Mouse (Mus musculus): ENCODE measurements at regions not wholly inside any gene's neighbourhood (a gene's known extent, or its start where the extent isn't known, plus 50 kb on each side); places are given as distances from the start of the nearest gene placed in this dataset.
"Not testable (repeated sequence)": the region's sequence is repeated elsewhere in the genome, so short reads cannot be mapped to it uniquely, and the experiment has no call there.

- H3K4me1 ChIP-seq (ENCODE audit: control insufficient read depth, insufficient read depth, low read length); H3K27me3 ChIP-seq (ENCODE audit: control insufficient read depth, insufficient read depth, low read length); H3K4me3 ChIP-seq (replicated peaks; ENCODE audit: insufficient read depth, low read depth, low read length); H3K27ac ChIP-seq (ENCODE audit: insufficient read depth, low read length); DNase-seq: not testable (repeated sequence)
- 20% methylated on average over 3 of the region's 3 CpGs for WGBS
Observed at GRCm38 (mm10) chr16:56323828-56324227, 119.7 kb downstream of the Impg2 start.

GRCm38 (mm10) chr16:56349415-56349814 is 128.3 kb upstream of the Abi3bp start:
- H3K4me3 ChIP-seq (replicated peaks; ENCODE audit: insufficient read depth, low read depth, low read length), result no peak overlapping the region
- no peaks in the 10 kb centered on the region for H3K4me1 ChIP-seq (ENCODE audit: control insufficient read depth, insufficient read depth, low read length)
- no peaks in the 10 kb centered on the region for H3K27me3 ChIP-seq (ENCODE audit: control insufficient read depth, insufficient read depth, low read length)
- TF ChIP-seq POLR2A (IDR thresholded peaks at IDR 0.05; ENCODE audit: borderline replicate concordance, insufficient read depth, low read length) (no peak), CTCF (IDR thresholded peaks at IDR 0.05; ENCODE audit: borderline replicate concordance, insufficient read depth, low read depth, low read length) (no peak)
- H3K27ac ChIP-seq (ENCODE audit: insufficient read depth, low read length), result no peak overlapping the region
- no peak for DNase-seq

- no peak for TF ChIP-seq POLR2A (IDR thresholded peaks at IDR 0.05; ENCODE audit: borderline replicate concordance, insufficient read depth, low read length)
- no peak for TF ChIP-seq CTCF (IDR thresholded peaks at IDR 0.05; ENCODE audit: borderline replicate concordance, insufficient read depth, low read depth, low read length)
- no peak for DNase-seq
- Histone ChIP-seq H3K4me3 (replicated peaks; ENCODE audit: insufficient read depth, low read depth, low read length) (no peak overlapping the region), H3K27ac (ENCODE audit: insufficient read depth, low read length) (no peak overlapping the region), H3K4me1 (ENCODE audit: control insufficient read depth, insufficient read depth, low read length) (no peaks in the 10 kb centered on the region), H3K27me3 (ENCODE audit: control insufficient read depth, insufficient read depth, low read length) (no peaks in the 10 kb centered on the region)
- 35% methylated on average over 3 of the region's 3 CpGs for WGBS
Observed at GRCm38 (mm10) chr16:56352888-56353287, 124.8 kb upstream of the Abi3bp start.

DNA sequence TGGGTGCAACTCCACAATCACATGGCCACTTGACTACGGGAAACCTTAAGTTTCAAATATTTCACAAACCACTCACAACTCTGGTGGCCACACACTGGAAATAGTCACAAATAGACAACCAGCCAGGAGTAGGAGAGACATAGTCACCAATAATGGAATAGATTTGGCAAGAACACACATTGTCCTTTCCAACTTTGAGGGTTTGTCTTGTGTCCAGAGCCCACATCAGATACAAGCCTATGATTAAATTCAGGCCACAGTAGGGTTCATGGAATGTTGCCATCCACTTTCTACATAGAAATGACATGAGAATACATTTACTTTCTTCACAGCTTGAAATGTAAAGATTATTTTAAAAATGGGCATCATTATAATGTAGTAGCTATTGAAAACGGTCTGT is 118.6 kb upstream of the Abi3bp start:
- H3K4me3 ChIP-seq (replicated peaks; ENCODE audit: insufficient read depth, low read depth, low read length), result no peak overlapping the region
- no peak overlapping the region for H3K27ac ChIP-seq (ENCODE audit: insufficient read depth, low read length)
- WGBS, result 33% methylated on average over 2 of the region's 2 CpGs
- TF ChIP-seq POLR2A (IDR thresholded peaks at IDR 0.05; ENCODE audit: borderline replicate concordance, insufficient read depth, low read length) (no peak), CTCF (IDR thresholded peaks at IDR 0.05; ENCODE audit: borderline replicate concordance, insufficient read depth, low read depth, low read length) (no peak)
- no peaks in the 10 kb centered on the region for H3K27me3 ChIP-seq (ENCODE audit: control insufficient read depth, insufficient read depth, low read length)
- H3K4me1 ChIP-seq (ENCODE audit: control insufficient read depth, insufficient read depth, low read length), result no peaks in the 10 kb centered on the region
- DNase-seq, result peak in 1 of 2 experiments; percentile 11

GRCm38 (mm10) chr16:56360992-56361391 is 116.7 kb upstream of the Abi3bp start:
- Histone ChIP-seq H3K4me1 (ENCODE audit: control insufficient read depth, insufficient read depth, low read length) (no peaks in the 10 kb centered on the region), H3K4me3 (replicated peaks; ENCODE audit: insufficient read depth, low read depth, low read length) (no peak overlapping the region), H3K27me3 (ENCODE audit: control insufficient read depth, insufficient read depth, low read length) (no peaks in the 10 kb centered on the region), H3K27ac (ENCODE audit: insufficient read depth, low read length) (no peak overlapping the region)
- no peak for TF ChIP-seq POLR2A (IDR thresholded peaks at IDR 0.05; ENCODE audit: borderline replicate concordance, insufficient read depth, low read length)
- TF ChIP-seq CTCF (IDR thresholded peaks at IDR 0.05; ENCODE audit: borderline replicate concordance, insufficient read depth, low read depth, low read length), result no peak
- no peak for DNase-seq
- WGBS, result 20% methylated on average over 1 of the region's 1 CpGs

- no peak overlapping the region for H3K4me3 ChIP-seq (replicated peaks; ENCODE audit: insufficient read depth, low read depth, low read length)
- DNase-seq, result peak in 1 of 2 experiments; percentile 47
- H3K27ac ChIP-seq (ENCODE audit: insufficient read depth, low read length), result no peak overlapping the region
- WGBS, result 17% methylated on average over 2 of the region's 2 CpGs
- TF ChIP-seq POLR2A (IDR thresholded peaks at IDR 0.05; ENCODE audit: borderline replicate concordance, insufficient read depth, low read length), result no peak
- no peak for TF ChIP-seq CTCF (IDR thresholded peaks at IDR 0.05; ENCODE audit: borderline replicate concordance, insufficient read depth, low read depth, low read length)
- peaks cover 10% of the 10 kb centered on the region; the same call in 1 of the 2 replicates for H3K4me1 ChIP-seq (ENCODE audit: control insufficient read depth, insufficient read depth, low read length)
- H3K27me3 ChIP-seq (ENCODE audit: control insufficient read depth, insufficient read depth, low read length), result no peaks in the 10 kb centered on the region
Observed at GRCm38 (mm10) chr16:56378356-56378755, 99.3 kb upstream of the Abi3bp start.

DNA sequence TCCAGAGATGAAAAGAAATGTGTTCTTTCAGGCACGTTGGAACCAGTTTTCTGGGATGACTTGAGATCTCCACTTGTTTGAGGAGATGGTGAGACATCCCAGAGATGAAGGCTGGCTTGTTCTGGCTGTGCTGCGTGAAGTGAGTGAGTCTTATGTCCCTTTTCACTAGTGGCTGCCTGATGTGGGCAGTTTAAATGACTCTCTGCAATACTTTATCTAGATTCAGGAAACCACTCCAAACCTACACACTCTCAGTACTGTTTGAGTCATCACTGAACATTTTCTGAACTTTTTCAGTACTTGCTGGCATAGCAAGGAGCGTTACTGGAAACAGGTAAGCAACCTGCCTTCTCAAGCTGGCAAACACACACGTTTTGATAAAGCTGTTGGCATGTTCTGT is 97.0 kb upstream of the Abi3bp start:
- no peaks in the 10 kb centered on the region for H3K27me3 ChIP-seq (ENCODE audit: control insufficient read depth, insufficient read depth, low read length)
- TF ChIP-seq POLR2A (IDR thresholded peaks at IDR 0.05; ENCODE audit: borderline replicate concordance, insufficient read depth, low read length) (no peak), CTCF (IDR thresholded peaks at IDR 0.05; ENCODE audit: borderline replicate concordance, insufficient read depth, low read depth, low read length) (no peak)
- no peak overlapping the region for H3K4me3 ChIP-seq (replicated peaks; ENCODE audit: insufficient read depth, low read depth, low read length)
- 79% methylated on average over 4 of the region's 4 CpGs for WGBS
- peaks cover 10% of the 10 kb centered on the region; the same call in 1 of the 2 replicates for H3K4me1 ChIP-seq (ENCODE audit: control insufficient read depth, insufficient read depth, low read length)
- no peak overlapping the region for H3K27ac ChIP-seq (ENCODE audit: insufficient read depth, low read length)
- no peak for DNase-seq

DNA sequence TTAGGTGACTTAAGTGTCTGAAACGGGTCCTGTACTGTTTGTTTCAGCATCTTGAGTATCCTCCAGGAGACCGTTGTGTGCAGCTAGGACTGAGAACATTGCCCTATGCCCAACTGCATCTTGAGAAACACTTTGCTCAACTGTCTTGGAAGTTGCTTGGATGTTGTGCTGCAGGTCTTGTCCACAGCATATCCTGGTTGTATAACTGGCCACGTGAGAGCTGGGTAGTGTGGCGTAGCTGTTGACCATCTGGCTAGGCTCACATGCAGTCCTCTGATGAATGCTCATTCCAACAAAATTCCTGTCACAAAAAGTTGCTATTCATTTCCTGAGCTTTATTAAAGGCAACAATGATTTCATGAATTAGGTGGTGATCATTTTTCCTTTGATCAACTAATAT is 91.1 kb upstream of the Abi3bp start:
- 51% methylated on average over 4 of the region's 4 CpGs for WGBS
- no peak overlapping the region for H3K4me3 ChIP-seq (replicated peaks; ENCODE audit: insufficient read depth, low read depth, low read length)
- no peak overlapping the region for H3K27ac ChIP-seq (ENCODE audit: insufficient read depth, low read length)
- no peak for DNase-seq
- TF ChIP-seq POLR2A (IDR thresholded peaks at IDR 0.05; ENCODE audit: borderline replicate concordance, insufficient read depth, low read length) (no peak), CTCF (IDR thresholded peaks at IDR 0.05; ENCODE audit: borderline replicate concordance, insufficient read depth, low read depth, low read length) (no peak)
- no peaks in the 10 kb centered on the region for H3K27me3 ChIP-seq (ENCODE audit: control insufficient read depth, insufficient read depth, low read length)
- no peaks in the 10 kb centered on the region for H3K4me1 ChIP-seq (ENCODE audit: control insufficient read depth, insufficient read depth, low read length)
